Mouse (Mus musculus) heart, embryonic 10.5 days (tissue): Measurements from ENCODE around the gene Arl3. TPM values are rescaled to one million over a fixed set of nuclear protein-coding genes. Genes with fewer than 3 reads are reported as not detected.
A peak's percentile ranks its signal among the peaks of the same experiment; 100 is the strongest.

ENCODE experiments used
- DNase-seq: peaks from one replicate; pipeline ENCODE4 v3.0.0-alpha.2; 2017; ENCODE audit warnings: low spot score
- H3K27ac ChIP-seq: fragments of 300-500 bp; sonication (generic); 2 replicates; pipeline ENCODE4 v1.5.1; 2016; ENCODE audit warnings: mild to moderate bottlenecking
- H3K27me3 ChIP-seq: fragments of 300-500 bp; sonication (generic); 2 replicates; pipeline ENCODE4 v1.6.1; 2016; ENCODE audit warnings: mild to moderate bottlenecking; ENCODE audit not compliant: poor library complexity, insufficient read depth, severe bottlenecking
- H3K36me3 ChIP-seq: fragments of 300-500 bp; sonication (generic); 2 replicates; pipeline ENCODE4 v1.6.1; 2016; ENCODE audit warnings: mild to moderate bottlenecking, moderate library complexity
- H3K4me1 ChIP-seq: fragments of 300-500 bp; sonication (generic); 2 replicates; pipeline ENCODE4 v1.6.1; 2016; ENCODE audit warnings: mild to moderate bottlenecking
- H3K4me3 ChIP-seq: fragments of 300-500 bp; sonication (generic); 2 replicates; pipeline ENCODE4 v1.5.1; 2016; ENCODE audit warnings: mild to moderate bottlenecking, moderate library complexity
- H3K9me3 ChIP-seq: fragments of 300-500 bp; sonication (generic); 2 replicates; pipeline ENCODE4 v1.6.1; 2016; ENCODE audit warnings: mild to moderate bottlenecking, moderate library complexity
- WGBS: fragments of 180-500 bp; shearing (Covaris S2); methylation state at CpG from one replicate; pipeline ENCODE4 v1.1.7; 2016; 5-methylcytosine and 5-hydroxymethylcytosine counted together
- polyA plus RNA-seq: library from polyadenylated mRNA; unstranded; fragments of >200 nt; fragmentation: Nextera tagmentation; extraction: Ambion mirVana; gene quantifications from 2 replicates; pipeline ENCODE4 v1.2.1, GENCODE M21; 2016

Gene Arl3
- polyA plus RNA-seq, 1 experiment from 2014 or later = 134 TPM

DNA sequence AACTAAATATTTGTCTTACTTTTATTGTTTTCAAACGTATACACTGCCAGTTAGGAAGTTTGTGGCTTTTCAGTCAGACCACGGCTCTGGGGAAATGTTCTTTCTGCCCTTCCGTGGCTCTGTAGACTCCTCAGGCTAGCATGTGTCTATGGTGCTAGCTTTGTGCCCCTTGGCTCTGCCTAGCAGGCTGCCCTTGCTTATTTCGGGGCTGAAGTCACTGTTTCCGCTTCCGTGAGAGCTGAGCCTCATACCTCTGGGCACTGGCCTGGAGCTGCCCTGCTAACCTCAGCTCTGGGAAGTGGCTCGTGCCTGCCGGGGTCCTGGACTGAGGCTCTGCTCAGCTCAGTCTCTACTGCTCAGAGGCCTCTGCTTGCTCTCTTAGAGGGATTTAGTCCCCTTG lies 77.9 kb downstream of the Arl3 start:
- WGBS = 83% methylated on average over 8 of the region's 8 CpGs
- H3K27me3 ChIP-seq = no peaks in the 10 kb centered on the region
- no peaks in the 10 kb centered on the region for H3K36me3 ChIP-seq
- H3K4me3 ChIP-seq = no peak overlapping the region
- peaks cover 9% of the 10 kb centered on the region for H3K4me1 ChIP-seq
- H3K9me3 ChIP-seq = no peaks in the 10 kb centered on the region
- no peak overlapping the region for H3K27ac ChIP-seq
- DNase-seq = no peak

DNA sequence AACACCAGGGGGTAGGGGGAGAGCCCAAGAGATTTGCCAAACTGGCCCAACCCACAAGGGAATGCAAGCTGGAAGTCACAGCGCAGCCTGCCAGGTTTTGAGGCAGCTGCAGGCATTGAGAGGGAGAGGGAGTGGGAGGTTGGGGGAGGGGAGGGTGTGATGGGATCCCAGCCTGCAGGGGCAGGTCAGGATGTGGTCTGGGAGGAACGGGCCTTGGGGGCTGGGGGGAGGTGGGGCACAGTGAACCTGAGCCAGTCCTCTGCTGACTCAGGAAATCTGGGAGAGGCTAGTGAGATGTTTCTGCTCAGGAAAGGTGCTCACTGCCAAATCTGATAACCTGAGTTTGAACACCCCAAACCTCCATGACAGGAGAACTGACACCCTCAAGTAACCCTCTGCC lies 82.4 kb downstream of the Arl3 start:
- Histone ChIP-seq H3K4me3 (no peak overlapping the region), H3K27ac (peak overlapping the region; percentile 59; the same call in 1 of the 2 replicates), H3K36me3 (peaks cover 8% of the 10 kb centered on the region), H3K27me3 (no peaks in the 10 kb centered on the region), H3K9me3 (no peaks in the 10 kb centered on the region), H3K4me1 (peaks cover 52% of the 10 kb centered on the region)
- WGBS = 8% methylated on average over 2 of the region's 2 CpGs
- peak; percentile 75 for DNase-seq

DNA sequence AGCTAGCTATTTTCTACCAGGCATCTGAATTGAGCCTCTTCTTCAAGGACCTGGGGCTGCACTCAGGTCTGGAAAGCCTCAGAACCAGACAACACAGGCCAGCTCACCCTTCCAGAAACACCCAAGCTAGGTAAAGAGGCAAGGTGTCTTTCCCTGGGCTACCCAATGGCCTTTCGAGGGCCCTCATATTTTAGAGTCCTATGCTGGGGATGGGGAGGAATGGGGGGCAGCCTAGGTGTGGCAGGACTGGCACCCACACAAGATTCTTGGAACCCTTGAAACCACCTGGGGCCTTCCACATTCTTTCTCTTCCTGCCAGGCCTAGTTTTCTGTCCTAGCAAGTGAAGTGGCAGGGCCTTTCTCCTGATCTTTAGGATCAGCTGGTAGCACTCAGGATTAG lies 83.5 kb downstream of the Arl3 start:
- peaks cover 11% of the 10 kb centered on the region for H3K36me3 ChIP-seq
- H3K27me3 ChIP-seq = no peaks in the 10 kb centered on the region
- no peaks in the 10 kb centered on the region for H3K9me3 ChIP-seq
- WGBS = 82% methylated on average over 1 of the region's 1 CpGs
- DNase-seq = no peak
- peaks cover 60% of the 10 kb centered on the region for H3K4me1 ChIP-seq
- H3K27ac ChIP-seq = peak overlapping the region; percentile 18; the same call in 1 of the 2 replicates
- H3K4me3 ChIP-seq = no peak overlapping the region

DNA sequence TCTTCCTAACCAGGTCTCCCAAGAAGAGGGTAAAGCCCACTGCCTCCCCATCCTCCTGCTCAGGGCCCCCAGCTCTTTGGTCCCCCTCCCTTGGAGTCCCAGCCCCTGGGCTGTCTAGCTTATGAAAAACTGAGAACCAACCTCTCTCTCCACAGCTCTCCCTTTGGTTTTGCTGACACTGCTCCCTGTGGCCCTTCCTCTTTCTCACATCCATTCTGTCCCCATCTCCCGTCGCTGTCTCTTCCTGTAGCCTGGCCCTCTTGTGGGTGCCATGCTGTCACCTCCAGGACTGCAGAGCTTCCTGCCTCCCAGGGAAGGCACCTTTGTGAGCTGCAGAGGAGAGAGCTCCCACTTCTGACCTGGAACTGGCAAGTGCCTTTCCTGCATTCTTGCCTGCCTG lies 86.3 kb downstream of the Arl3 start:
- Histone ChIP-seq H3K27me3 (no peaks in the 10 kb centered on the region), H3K27ac (peak overlapping the region; percentile 80), H3K36me3 (peaks cover 18% of the 10 kb centered on the region), H3K4me1 (peaks cover 88% of the 10 kb centered on the region), H3K4me3 (no peak overlapping the region), H3K9me3 (no peaks in the 10 kb centered on the region)
- no peak for DNase-seq
- 31% methylated on average over 2 of the region's 2 CpGs for WGBS

DNA sequence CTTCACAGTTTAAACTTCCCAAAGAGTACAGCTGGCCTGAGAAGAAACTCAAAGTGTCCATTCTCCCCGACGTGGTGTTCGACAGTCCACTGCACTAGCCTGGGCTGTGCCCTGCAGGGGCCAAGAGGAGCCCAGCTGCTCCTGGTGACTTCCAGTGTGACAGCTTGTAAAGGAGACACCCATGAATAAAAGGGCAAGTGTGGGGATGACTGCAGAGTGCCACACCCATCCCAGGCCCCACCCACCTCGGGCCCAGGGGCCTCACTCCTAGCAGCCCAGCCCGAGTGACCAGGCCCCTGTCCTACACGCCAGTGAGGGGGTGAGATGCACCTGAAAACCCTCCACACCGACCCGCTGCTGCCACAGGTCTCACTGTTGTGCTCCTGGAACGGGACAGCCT lies 87.2 kb downstream of the Arl3 start:
- H3K27me3 ChIP-seq = no peaks in the 10 kb centered on the region
- peak overlapping the region; percentile 80 for H3K27ac ChIP-seq
- WGBS = 61% methylated on average over 9 of the region's 9 CpGs
- peaks cover 95% of the 10 kb centered on the region for H3K4me1 ChIP-seq
- DNase-seq = no peak
- no peaks in the 10 kb centered on the region for H3K9me3 ChIP-seq
- H3K36me3 ChIP-seq = peaks cover 18% of the 10 kb centered on the region
- no peak overlapping the region for H3K4me3 ChIP-seq

DNA sequence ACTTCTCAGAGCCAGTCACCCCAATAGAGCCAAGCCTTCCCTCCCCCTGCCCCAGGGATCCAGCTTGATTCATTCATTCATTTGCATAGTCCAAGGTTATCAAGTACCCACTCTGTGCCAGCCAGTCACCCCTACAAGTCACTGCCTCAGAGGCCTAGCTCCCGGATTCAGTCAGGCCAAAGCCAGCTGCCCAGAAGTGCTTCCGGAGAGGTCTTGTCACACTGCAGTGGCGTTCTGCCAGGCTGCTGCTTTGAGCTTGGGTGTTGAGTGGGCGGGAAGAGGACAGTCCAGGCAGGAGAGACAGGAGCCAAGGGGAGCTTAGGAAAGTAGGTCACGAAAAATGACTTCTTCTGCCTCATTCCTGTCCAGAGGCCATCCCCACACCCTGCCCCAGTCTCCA lies 88.5 kb downstream of the Arl3 start:
- Histone ChIP-seq H3K4me3 (0 out of 2 replicates have a peak overlapping the region, but pooled peaks have one; percentile 6), H3K27ac (peak overlapping the region; percentile 80), H3K4me1 (peaks cover 98% of the 10 kb centered on the region), H3K27me3 (no peaks in the 10 kb centered on the region), H3K9me3 (no peaks in the 10 kb centered on the region), H3K36me3 (peaks cover 26% of the 10 kb centered on the region)
- DNase-seq = no peak
- WGBS = 47% methylated on average over 5 of the region's 5 CpGs

DNA sequence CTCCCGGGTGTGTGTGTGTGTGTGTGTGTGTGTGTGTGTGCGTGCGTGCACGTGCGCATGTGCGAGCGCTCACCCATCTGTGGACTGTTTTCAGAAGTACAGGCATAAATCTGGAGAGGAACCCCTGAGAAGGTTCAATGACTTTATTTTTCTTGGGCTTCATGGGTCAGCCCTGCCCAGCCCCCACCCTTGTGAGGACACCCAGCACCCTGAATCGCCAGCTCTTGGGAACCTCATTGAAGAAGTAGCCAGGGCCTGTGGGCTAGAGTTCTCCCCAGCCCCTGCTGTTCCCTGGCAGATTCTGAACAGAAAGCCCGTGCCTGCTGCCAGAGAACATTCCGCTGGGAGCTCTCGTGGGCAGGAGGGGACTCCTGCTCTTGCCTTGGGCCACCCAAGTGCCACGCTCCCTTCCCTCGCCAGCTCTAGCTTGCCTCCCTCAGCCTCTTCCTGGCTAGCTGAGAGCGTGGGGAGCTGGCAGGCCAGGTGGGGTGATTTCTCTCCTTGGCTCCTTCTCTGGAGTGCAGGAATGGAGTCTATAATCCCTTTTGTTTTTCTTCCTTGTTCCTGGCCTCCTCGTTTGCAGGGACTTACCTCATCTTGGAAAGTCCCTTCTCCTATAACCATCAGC lies 89.2 kb downstream of the Arl3 start:
- WGBS = 77% methylated on average over 15 of the region's 15 CpGs
- H3K4me1 ChIP-seq = peaks cover 98% of the 10 kb centered on the region
- H3K9me3 ChIP-seq = no peaks in the 10 kb centered on the region
- no peak overlapping the region for H3K4me3 ChIP-seq
- H3K36me3 ChIP-seq = peaks cover 26% of the 10 kb centered on the region
- DNase-seq = no peak
- peak overlapping the region; percentile 80 for H3K27ac ChIP-seq
- H3K27me3 ChIP-seq = no peaks in the 10 kb centered on the region

DNA sequence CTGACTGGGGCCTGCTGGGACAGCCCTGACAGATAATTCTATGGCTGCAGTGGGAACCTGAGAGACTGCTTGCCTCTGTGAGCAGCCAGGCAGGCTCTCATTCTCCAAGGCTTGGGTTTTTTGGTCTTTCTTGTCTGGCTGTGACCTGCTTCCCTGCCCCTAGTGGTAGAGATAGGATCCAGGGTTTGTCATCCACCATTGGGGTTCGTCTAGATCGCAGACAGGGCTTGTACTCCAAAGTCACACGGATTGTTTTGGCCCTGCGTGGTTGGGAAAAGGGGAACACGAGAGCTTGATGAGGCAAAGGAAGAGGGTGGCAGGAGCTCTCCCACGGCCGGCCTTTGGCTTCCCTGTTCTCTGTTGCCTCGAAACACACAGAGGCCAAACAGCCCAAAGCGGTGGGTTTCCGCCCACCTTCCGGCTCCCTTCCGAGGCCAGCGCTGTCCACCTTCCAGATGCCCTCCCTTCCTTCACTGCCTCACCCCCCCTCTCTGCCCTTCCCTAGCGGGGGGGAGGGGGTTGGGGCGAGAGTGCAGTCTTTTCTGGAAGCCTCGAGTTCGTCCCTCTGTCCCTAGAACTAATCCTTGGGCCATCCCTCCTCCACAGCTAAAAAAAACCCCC lies 90.0 kb downstream of the Arl3 start:
- DNase-seq = peak; percentile 77
- H3K4me3 ChIP-seq = peak overlapping the region; percentile 3; the same call in 1 of the 2 replicates
- H3K36me3 ChIP-seq = peaks cover 32% of the 10 kb centered on the region
- peak overlapping the region; percentile 63 for H3K27ac ChIP-seq
- no peaks in the 10 kb centered on the region for H3K9me3 ChIP-seq
- H3K27me3 ChIP-seq = no peaks in the 10 kb centered on the region
- WGBS = 40% methylated on average over 17 of the region's 17 CpGs
- H3K4me1 ChIP-seq = peaks cover 100% of the 10 kb centered on the region

DNA sequence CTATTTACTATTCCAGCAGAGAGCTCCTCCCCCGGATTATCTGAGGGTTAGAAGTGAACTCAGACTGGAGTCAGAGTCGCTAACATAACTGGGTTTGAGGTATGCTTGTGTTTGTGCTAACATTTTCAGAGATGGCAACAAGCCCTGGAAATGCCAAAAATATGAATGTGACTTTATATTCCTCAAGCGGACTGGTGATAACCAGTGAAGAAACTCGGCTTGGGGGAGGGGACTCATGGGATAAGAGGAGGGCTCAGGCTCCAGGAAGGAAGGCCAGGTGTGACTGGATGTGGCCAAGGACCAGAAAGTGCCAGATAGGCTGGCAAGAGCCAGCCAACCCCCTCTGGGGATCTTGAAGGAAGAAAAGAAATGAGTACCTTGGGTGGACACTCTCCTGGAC lies 91.2 kb downstream of the Arl3 start:
- Histone ChIP-seq H3K4me1 (peaks cover 100% of the 10 kb centered on the region), H3K27me3 (no peaks in the 10 kb centered on the region), H3K4me3 (no peak overlapping the region), H3K9me3 (no peaks in the 10 kb centered on the region), H3K36me3 (peaks cover 41% of the 10 kb centered on the region), H3K27ac (peak overlapping the region; percentile 69)
- no peak for DNase-seq
- 16% methylated on average over 4 of the region's 4 CpGs for WGBS

DNA sequence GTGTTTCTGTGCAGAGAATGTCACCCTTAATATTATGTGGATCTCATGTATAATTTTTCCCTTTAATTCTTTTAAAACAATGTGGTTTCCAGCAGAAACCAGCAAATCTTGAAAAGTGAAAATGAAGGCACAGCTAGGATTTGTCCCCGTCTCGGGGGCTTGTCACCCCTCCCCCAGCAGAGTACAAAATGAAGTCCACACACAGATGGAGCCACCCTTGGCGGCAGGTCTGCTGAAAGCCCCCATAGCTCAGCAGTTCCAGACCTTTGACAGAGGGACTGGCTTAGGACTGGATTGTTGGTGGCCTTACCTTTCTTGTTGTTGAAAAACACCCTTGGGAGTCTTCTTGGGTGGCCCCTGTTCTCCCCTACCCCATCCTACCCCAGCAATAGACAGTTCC lies 91.6 kb downstream of the Arl3 start:
- 34% methylated on average over 3 of the region's 3 CpGs for WGBS
- Histone ChIP-seq H3K4me3 (no peak overlapping the region), H3K27ac (peak overlapping the region; percentile 69), H3K27me3 (no peaks in the 10 kb centered on the region), H3K4me1 (peaks cover 96% of the 10 kb centered on the region), H3K9me3 (no peaks in the 10 kb centered on the region), H3K36me3 (peaks cover 41% of the 10 kb centered on the region)
- no peak for DNase-seq

Other genes with a start within 250 kb of the Arl3 start
- gene Psd, start 246.0 kb downstream of the Arl3 start, polyA plus RNA-seq = 6.9 and 10.1 TPM in 2 replicates
- gene Fbxl15, start 245.0 kb downstream of the Arl3 start, polyA plus RNA-seq = 10.3 and 11.3 TPM in 2 replicates
- 146 and 153 TPM in 2 replicates for gene Cuedc2, start 234.5 kb downstream of the Arl3 start, polyA plus RNA-seq
- gene Mfsd13a, start 232.1 kb downstream of the Arl3 start, polyA plus RNA-seq = 5.5 and 9.0 TPM in 2 replicates
- 0.51 and 0.84 TPM in 2 replicates for gene 2310034G01Rik, start 222.9 kb downstream of the Arl3 start, polyA plus RNA-seq
- gene Actr1a, start 177.4 kb downstream of the Arl3 start, polyA plus RNA-seq = 124 and 137 TPM in 2 replicates
- gene Sufu, start 176.3 kb downstream of the Arl3 start, polyA plus RNA-seq = 30.9 and 32.8 TPM in 2 replicates
- gene Trim8, start 71.5 kb downstream of the Arl3 start, polyA plus RNA-seq = 17.6 and 22.0 TPM in 2 replicates
- 14.2 and 14.5 TPM in 2 replicates for gene Sfxn2, start 167 bp upstream of the Arl3 start, polyA plus RNA-seq
- gene Wbp1l, start 25.9 kb upstream of the Arl3 start, polyA plus RNA-seq = 53.9 and 61.8 TPM in 2 replicates
- gene Cyp17a1, start 100.0 kb upstream of the Arl3 start, polyA plus RNA-seq = 0.40 and 1.2 TPM in 2 replicates
- 13.7 and 17.0 TPM in 2 replicates for gene Borcs7, start 116.7 kb upstream of the Arl3 start, polyA plus RNA-seq
- gene As3mt, start 134.3 kb upstream of the Arl3 start, polyA plus RNA-seq = 46.2 and 55.0 TPM in 2 replicates
- 2.7 and 3.0 TPM in 2 replicates for gene Cnnm2, start 188.4 kb upstream of the Arl3 start, polyA plus RNA-seq